Mouse (Mus musculus) CH12.LX (cell line): ENCODE measurements around the gene Ubald2.

Source experiments
- CHD1 ChIP-seq: IDR thresholded peaks from 2 replicates; pipeline ENCODE4 v1.6.1; 2012; ENCODE audit warnings: low read depth, low read length, improper control_type of control experiment, inconsistent platforms
- CTCF ChIP-seq, 2 experiments: IDR thresholded peaks in 1 of 2; conservative IDR thresholded peaks in 1 of 2; 2 replicates each; pipeline ENCODE4 v1.5.1; 2011 to 2012; ENCODE audit warnings: low read depth in 2 of 2, low read length in 2 of 2, improper control_type of control experiment in 1 of 2, inconsistent platforms in 1 of 2, mild to moderate bottlenecking in 1 of 2, moderate library complexity in 1 of 2
- EP300 ChIP-seq: IDR thresholded peaks from 2 replicates; pipeline ENCODE4 v1.6.1; 2011; ENCODE audit warnings: low read length, improper control_type of control experiment
- MAFK ChIP-seq: IDR thresholded peaks from 2 replicates; pipeline ENCODE4 v1.6.1; 2011; ENCODE audit warnings: low read length, improper control_type of control experiment; ENCODE audit not compliant: insufficient replicate concordance
- PAX5 ChIP-seq: IDR thresholded peaks from 2 replicates; pipeline ENCODE4 v1.6.1; 2012; ENCODE audit warnings: low read length, inconsistent platforms, mixed read lengths
- POLR2A ChIP-seq: IDR thresholded peaks from 2 replicates; pipeline ENCODE4 v1.6.1; 2011; ENCODE audit warnings: low read depth, mild to moderate bottlenecking, improper control_type of control experiment, low read length
- RAD21 ChIP-seq: IDR thresholded peaks from 2 replicates; pipeline ENCODE4 v1.6.1; 2011; ENCODE audit warnings: low read depth, mild to moderate bottlenecking, low read length, improper control_type of control experiment, moderate library complexity
- SIN3A ChIP-seq: IDR thresholded peaks from 2 replicates; pipeline ENCODE4 v1.6.1; 2012; ENCODE audit warnings: low read length, improper control_type of control experiment, inconsistent platforms

DNA sequence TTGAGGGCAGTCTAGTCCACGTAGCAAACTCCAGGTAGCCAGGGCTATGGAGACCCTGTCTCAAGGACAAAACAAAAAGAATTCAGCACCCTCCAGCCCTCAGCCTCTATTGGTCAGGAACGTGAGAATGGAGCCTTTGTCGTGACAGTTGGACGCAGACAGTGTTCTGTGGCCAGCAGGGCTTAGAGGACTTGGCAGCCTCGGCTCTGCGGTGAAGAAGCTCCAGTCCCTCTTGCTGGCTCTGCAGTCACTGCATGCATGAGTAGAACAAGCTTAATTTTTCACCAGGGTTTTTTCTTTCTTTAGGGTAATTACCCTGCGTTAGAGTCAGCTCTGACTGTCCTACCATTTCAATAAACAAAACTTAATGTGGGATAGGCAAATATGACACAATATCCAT lies 47.9 kb downstream of the Ubald2 start:
- TF ChIP-seq CTCF (conservative IDR thresholded peaks at IDR 0.05 in 1 of 2, IDR thresholded peaks at IDR 0.05 in 1 of 2; ENCODE audit: low read depth in 2 of 2, low read length in 2 of 2) (no peak), SIN3A (no peak), POLR2A (no peak), MAFK (no peak), PAX5 (no peak), RAD21 (no peak), EP300 (no peak), CHD1 (no peak)
